Comparison of ENCODE assay signal across 15 mouse cellular contexts in genomic region chr8:41795625-41796024, GRCm38 (mm10).
"Had no signal": no experiment of that assay in that cellular context is flagged by ENCODE, and none has a peak within 500 bp of the region (broad histone marks: within the 10 kb centered on the region; RNA-seq: fewer than 3 reads in every experiment).

No protein-coding gene starts in this region.

- H3K36me3 ChIP-seq: kidney, embryonic 15.5 days; liver, embryonic 13.5 days; lung, embryonic 15.5 days; midbrain, embryonic 12.5 days had no signal

- H3K4me2 ChIP-seq: kidney, embryonic 15.5 days; liver, embryonic 13.5 days; lung, embryonic 15.5 days; midbrain, embryonic 12.5 days had no signal

- DNase-seq: kidney, adult 2 months; kidney, postnatal 14 days; liver; liver, embryonic 13.5 days; liver, postnatal 0 days; lung, postnatal 14 days; right cerebral cortex, postnatal 14 days; thymus, postnatal 4 days had no signal

- H3K4me3 ChIP-seq: kidney, embryonic 15.5 days; liver, embryonic 13.5 days; lung, embryonic 15.5 days; megakaryocyte, embryonic 14.5 days; midbrain, embryonic 12.5 days had no signal

- ATAC-seq: intestine, embryonic 16.5 days; liver, postnatal 0 days; midbrain, embryonic 16.5 days had no signal

- H3K9ac ChIP-seq: kidney, embryonic 15.5 days; liver, embryonic 13.5 days; liver, postnatal 0 days; lung, embryonic 15.5 days; midbrain, embryonic 12.5 days had no signal

- H3K27ac ChIP-seq: kidney, embryonic 15.5 days; liver, embryonic 13.5 days; lung, embryonic 15.5 days; macrophage; midbrain, embryonic 12.5 days had no signal

- H3K9me3 ChIP-seq: kidney, embryonic 15.5 days; liver, embryonic 13.5 days; lung, embryonic 15.5 days; megakaryocyte, embryonic 14.5 days; midbrain, embryonic 12.5 days had no signal

- H3K4me1 ChIP-seq: kidney, embryonic 15.5 days; liver, embryonic 13.5 days; lung, embryonic 15.5 days; megakaryocyte, embryonic 14.5 days; midbrain, embryonic 12.5 days had no signal

- H3K27me3 ChIP-seq: kidney, embryonic 15.5 days; liver, embryonic 13.5 days; lung, embryonic 15.5 days; megakaryocyte, embryonic 14.5 days; midbrain, embryonic 12.5 days had no signal
